Mouse (Mus musculus): ENCODE measurements around the gene Cited1. TPM values are rescaled to one million over a fixed set of nuclear protein-coding genes. Genes with fewer than 3 reads are reported as not detected.
A peak's percentile ranks its signal among the peaks of the same experiment; 100 is the strongest.
"Not testable (repeated sequence)": the region's sequence is repeated elsewhere in the genome, so short reads cannot be mapped to it uniquely, and the experiment has no call there.

Cited1 gene
- polyA plus RNA-seq, 1 experiment = 3.3 TPM

- peak; percentile 3 for DNase-seq
- no peaks in the 10 kb centered on the region for H3K4me1 ChIP-seq (ENCODE audit: control insufficient read depth, insufficient read depth, low read length)
- H3K36me3 ChIP-seq (ENCODE audit: control insufficient read depth, insufficient read depth, low read length) = no peaks in the 10 kb centered on the region
- no peak overlapping the region for H3K27ac ChIP-seq (ENCODE audit: insufficient read depth, low read depth, low read length)
- H3K27me3 ChIP-seq (replicated peaks; ENCODE audit: control insufficient read depth, insufficient read depth, low read length) = no peaks in the 10 kb centered on the region
- TF ChIP-seq CTCF (conservative IDR thresholded peaks at IDR 0.05; ENCODE audit: insufficient read depth, insufficient read length, low read depth, low read length) = no peak
- peak overlapping the region; percentile 77 for H3K4me3 ChIP-seq (ENCODE audit: insufficient read depth, low read depth, low read length)
- WGBS = under 1% methylated on average over 63 of the region's 68 CpGs
These were observed 1.7 kb downstream of the Cited1 start for GRCm38 (mm10) chrX:102250150-102250890.

GRCm38 (mm10) chrX:102244334-102244733 lies 7.6 kb downstream of the Cited1 start:
- DNase-seq = no peak
- no peaks in the 10 kb centered on the region for H3K4me1 ChIP-seq (ENCODE audit: control insufficient read depth, insufficient read depth, low read length)
- no peaks in the 10 kb centered on the region for H3K27me3 ChIP-seq (replicated peaks; ENCODE audit: control insufficient read depth, insufficient read depth, low read length)
- no peak overlapping the region for H3K27ac ChIP-seq (ENCODE audit: insufficient read depth, low read depth, low read length)
- no peak for TF ChIP-seq POLR2A (IDR thresholded peaks at IDR 0.05; ENCODE audit: low read depth, low read length)
- TF ChIP-seq CTCF (conservative IDR thresholded peaks at IDR 0.05; ENCODE audit: insufficient read depth, insufficient read length, low read depth, low read length) = no peak; the same call in 1 of the 2 replicates
- 60% methylated on average over 2 of the region's 2 CpGs for WGBS
- H3K36me3 ChIP-seq (ENCODE audit: control insufficient read depth, insufficient read depth, low read length) = no peaks in the 10 kb centered on the region
- no peak overlapping the region for H3K4me3 ChIP-seq (ENCODE audit: insufficient read depth, low read depth, low read length)

GRCm38 (mm10) chrX:102219126-102219525 lies 32.9 kb downstream of the Cited1 start:
- H3K27ac ChIP-seq (ENCODE audit: insufficient read depth, low read depth, low read length) = no peak overlapping the region
- H3K4me1 ChIP-seq (ENCODE audit: control insufficient read depth, insufficient read depth, low read length) = no peaks in the 10 kb centered on the region
- H3K27me3 ChIP-seq (replicated peaks; ENCODE audit: control insufficient read depth, insufficient read depth, low read length) = no peaks in the 10 kb centered on the region
- H3K4me3 ChIP-seq (ENCODE audit: insufficient read depth, low read depth, low read length) = no peak overlapping the region
- 16% methylated on average over 1 of the region's 1 CpGs for WGBS
- peak; percentile 58 for TF ChIP-seq CTCF (conservative IDR thresholded peaks at IDR 0.05; ENCODE audit: insufficient read depth, insufficient read length, low read depth, low read length)
- no peak for TF ChIP-seq POLR2A (IDR thresholded peaks at IDR 0.05; ENCODE audit: low read depth, low read length)
- DNase-seq = peak; percentile 29
- no peaks in the 10 kb centered on the region for H3K36me3 ChIP-seq (ENCODE audit: control insufficient read depth, insufficient read depth, low read length)

GRCm38 (mm10) chrX:102215356-102215755 lies 36.6 kb downstream of the Cited1 start:
- TF ChIP-seq CTCF (conservative IDR thresholded peaks at IDR 0.05; ENCODE audit: insufficient read depth, insufficient read length, low read depth, low read length) = peak; percentile 40

More at GRCm38 (mm10) chrX:102215356-102215755, 36.6 kb downstream of the Cited1 start:
- WGBS = 41% methylated on average over 9 of the region's 9 CpGs
- not testable (repeated sequence) for H3K4me1 ChIP-seq (ENCODE audit: control insufficient read depth, insufficient read depth, low read length); H3K27ac ChIP-seq (ENCODE audit: insufficient read depth, low read depth, low read length); H3K36me3 ChIP-seq (ENCODE audit: control insufficient read depth, insufficient read depth, low read length); H3K4me3 ChIP-seq (ENCODE audit: insufficient read depth, low read depth, low read length); H3K27me3 ChIP-seq (replicated peaks; ENCODE audit: control insufficient read depth, insufficient read depth, low read length)
- DNase-seq = peak; percentile 15

Other genes starting within 250 kb of the Cited1 start
- 9.7 and 11.9 TPM in 2 replicates for gene Rtl5, start 180.9 kb downstream of the Cited1 start, polyA plus RNA-seq (2012; rRNA removed)
- 2.0 and 5.2 TPM in 2 replicates for gene Pin4, start 132.7 kb downstream of the Cited1 start, polyA plus RNA-seq (2012; rRNA removed)
- 0.10 and 0.13 TPM in 2 replicates for gene Ercc6l, start 95.1 kb downstream of the Cited1 start, polyA plus RNA-seq (2012; rRNA removed)
- 354 and 511 TPM in 2 replicates for gene Rps4x, start 62.8 kb downstream of the Cited1 start, polyA plus RNA-seq (2012; rRNA removed)